Comparison of ENCODE assay signal across 8 mouse cellular contexts in genomic region chr14:20928848-20929745, GRCm38 (mm10). TPM values are rescaled to one million over a fixed set of nuclear protein-coding genes. Genes with fewer than 3 reads are reported as not detected.
A peak's percentile ranks its signal among the peaks of the same experiment; 100 is the strongest.
DNase-seq lines count a peak whose midpoint lies in the region; ATAC-seq and TF ChIP-seq lines count a peak whose summit lies in the region.

Vcl (plus strand) TSS chr14:20929398.

- H3K4me3 ChIP-seq in ES-Bruce4 (ENCODE audit: low read depth, low read length), result peak within 1 kb of the TSS; percentile 94
- peak within 1 kb of the TSS; percentile 86 for H3K4me3 ChIP-seq in forebrain, embryonic 13.5 days
- H3K4me3 ChIP-seq in liver, postnatal 0 days (ENCODE audit: low read depth, low read length), result peak within 1 kb of the TSS; percentile 83
- H3K4me3 ChIP-seq in neural tube, embryonic 14.5 days (ENCODE audit: low read depth, low read length), result peak within 1 kb of the TSS; percentile 65

- no peaks in the 10 kb centered on the region for H3K9me3 ChIP-seq in ES-Bruce4 (replicated peaks; ENCODE audit: control insufficient read depth, insufficient read depth, low read length, poor library complexity, severe bottlenecking)
- H3K9me3 ChIP-seq in forebrain, embryonic 13.5 days (replicated peaks), result no peaks in the 10 kb centered on the region
- H3K9me3 ChIP-seq in liver, postnatal 0 days (ENCODE audit: low read length), result no peaks in the 10 kb centered on the region
- no peaks in the 10 kb centered on the region for H3K9me3 ChIP-seq in neural tube, embryonic 14.5 days (ENCODE audit: control insufficient read depth, low read length)

- peak within 1 kb of the TSS; percentile 75 for H3K9ac ChIP-seq in ES-Bruce4 (ENCODE audit: low read depth, poor library complexity, severe bottlenecking)
- H3K9ac ChIP-seq in forebrain, embryonic 13.5 days, result peak within 1 kb of the TSS; percentile 81
- H3K9ac ChIP-seq in liver, postnatal 0 days (replicated peaks), result peak within 1 kb of the TSS; percentile 86
- peak within 1 kb of the TSS; percentile 65 for H3K9ac ChIP-seq in neural tube, embryonic 14.5 days (replicated peaks; ENCODE audit: low read depth, low read length)

- intact Hi-C loops in heart, postnatal 10 days (cut with DNase I), result loop anchor here (2.0 kb wide), 2 partner anchors 34 to 44 kb away; no protein-coding TSS in a partner anchor

- no peak for TF ChIP-seq EP300 in ES-Bruce4 (IDR thresholded peaks at IDR 0.05; ENCODE audit: insufficient read depth, low read depth, low read length)
- TF ChIP-seq EP300 in liver, postnatal 0 days (IDR thresholded peaks at IDR 0.05; ENCODE audit: low read depth), result 0 out of 2 replicates have a peak, but pooled peaks have one; percentile 13

- no peaks in the 10 kb centered on the region for H3K4me1 ChIP-seq in ES-Bruce4 (ENCODE audit: control insufficient read depth, insufficient read depth, low read length)
- peaks cover 17% of the 10 kb centered on the region for H3K4me1 ChIP-seq in forebrain, embryonic 13.5 days
- H3K4me1 ChIP-seq in liver, postnatal 0 days (ENCODE audit: insufficient read depth), result peaks cover 35% of the 10 kb centered on the region
- H3K4me1 ChIP-seq in neural tube, embryonic 14.5 days (ENCODE audit: control insufficient read depth, insufficient read depth, low read length), result peaks cover 9% of the 10 kb centered on the region

- ATAC-seq in cerebellum, adult (ENCODE audit: insufficient number of reproducible peaks, low FRiP score, low TSS enrichment), result peak; percentile 98
- ATAC-seq in forebrain, embryonic 13.5 days, result peak; percentile 99
- ATAC-seq in liver, postnatal 0 days, result peak; percentile 94
- peak; percentile 99 for ATAC-seq in neural tube, embryonic 14.5 days (ENCODE audit: low read depth)

- H3K27me3 ChIP-seq in ES-Bruce4 (ENCODE audit: control insufficient read depth, insufficient read depth, low read length, poor library complexity, severe bottlenecking), result no peaks in the 10 kb centered on the region
- H3K27me3 ChIP-seq in forebrain, embryonic 13.5 days, result peaks cover 5% of the 10 kb centered on the region; the same call in 1 of the 2 replicates
- no peaks in the 10 kb centered on the region for H3K27me3 ChIP-seq in liver, postnatal 0 days (ENCODE audit: insufficient read depth, low read length)
- H3K27me3 ChIP-seq in neural tube, embryonic 14.5 days (ENCODE audit: control insufficient read depth, insufficient read depth, low read length), result no peaks in the 10 kb centered on the region

- no peaks in the 10 kb centered on the region for H3K36me3 ChIP-seq in ES-Bruce4 (ENCODE audit: control insufficient read depth, insufficient read depth, low read length, poor library complexity, severe bottlenecking)
- H3K36me3 ChIP-seq in forebrain, embryonic 13.5 days (ENCODE audit: poor library complexity, severe bottlenecking), result no peaks in the 10 kb centered on the region
- no peaks in the 10 kb centered on the region for H3K36me3 ChIP-seq in liver, postnatal 0 days (replicated peaks; ENCODE audit: insufficient read depth, low read length)
- H3K36me3 ChIP-seq in neural tube, embryonic 14.5 days (ENCODE audit: control insufficient read depth, insufficient read depth, low read length), result no peaks in the 10 kb centered on the region

- WGBS in forebrain, embryonic 13.5 days, result under 1% methylated on average over 89 of the region's 89 CpGs
- WGBS in large intestine, adult 2 months, result under 1% methylated on average over 89 of the region's 89 CpGs
- under 1% methylated on average over 87 of the region's 89 CpGs for WGBS in liver, postnatal 0 days (ENCODE audit: insufficient replicate concordance)
- under 1% methylated on average over 85 of the region's 89 CpGs for WGBS in neural tube, embryonic 14.5 days

- no peak for TF ChIP-seq CTCF in ES-Bruce4 (IDR thresholded peaks at IDR 0.05; ENCODE audit: low read depth, low read length)
- no peak for TF ChIP-seq CTCF in liver, postnatal 0 days (IDR thresholded peaks at IDR 0.05; ENCODE audit: low read depth)

- TF ChIP-seq POLR2A in ES-Bruce4 (IDR thresholded peaks at IDR 0.05; ENCODE audit: insufficient read depth, low read length), result peak; percentile 91

- 0 out of 2 replicates have a peak within 1 kb of the TSS, but pooled peaks have one; percentile 64 for H3K27ac ChIP-seq in ES-Bruce4 (ENCODE audit: insufficient read depth, low read length)
- H3K27ac ChIP-seq in forebrain, embryonic 13.5 days, result peak within 1 kb of the TSS; percentile 68
- H3K27ac ChIP-seq in liver, postnatal 0 days (ENCODE audit: low read depth), result peak within 1 kb of the TSS; percentile 87
- peak within 1 kb of the TSS; percentile 79 for H3K27ac ChIP-seq in neural tube, embryonic 14.5 days (ENCODE audit: low read depth, low read length)

- DNase-seq in heart, postnatal 10 days, result peak; percentile 100
- DNase-seq in large intestine, adult 2 months (ENCODE audit: low read depth, low spot score), result peak; percentile 99
- DNase-seq in liver, postnatal 0 days, result peak; percentile 98
- DNase-seq in testis, postnatal 10 days (ENCODE audit: low spot score), result peak; percentile 99

- H3K4me2 ChIP-seq in forebrain, embryonic 13.5 days, result peak within 1 kb of the TSS; percentile 81
- peak within 1 kb of the TSS; percentile 86 for H3K4me2 ChIP-seq in liver, postnatal 0 days (ENCODE audit: low read depth, low read length)
- H3K4me2 ChIP-seq in neural tube, embryonic 14.5 days (ENCODE audit: low read depth, low read length), result peak within 1 kb of the TSS; percentile 60

RNA-seq across cellular contexts. Expression of gene Vcl, which starts in this region (rescaled TPM):
- 123 and 124 TPM in 2 replicates for polyA plus RNA-seq in ES-Bruce4 (2011; ENCODE audit: insufficient read depth, insufficient read length, low read depth, missing spikeins)
- polyA plus RNA-seq in forebrain, embryonic 13.5 days (2015; fragmentation: Nextera tagmentation; extraction: Ambion mirVana), result 8.8 and 8.9 TPM in 2 replicates
- 100 to 1,000 TPM; 172 to 180 TPM for total RNA-seq in heart, postnatal 10 days (2021)
- 28.1 and 40.3 TPM in 2 replicates for polyA plus RNA-seq in large intestine, adult 2 months (2012; rRNA removed)
- 9.3 and 11.6 TPM in 2 replicates for polyA plus RNA-seq in liver, postnatal 0 days (2015; fragmentation: Nextera tagmentation; extraction: Ambion mirVana)
- 18.2 and 28.0 TPM in 2 replicates for polyA plus RNA-seq in neural tube, embryonic 14.5 days (2014; fragmentation: Nextera tagmentation; extraction: Ambion mirVana)

Comparison
In these comparisons a context has a peak if more than half of its experiments do, and no peak if none do; other contexts are left out.
1. Peak in every context shown above with its lines: DNase-seq, ATAC-seq, H3K4me3 ChIP-seq and H3K27ac ChIP-seq.